Mouse (Mus musculus) urinary bladder, adult 2 months (tissue): ENCODE results near the gene Nab2. TPM values are rescaled to one million over a fixed set of nuclear protein-coding genes. Genes with fewer than 3 reads are reported as not detected.

Experiments
- DNase-seq: peaks from one replicate; pipeline ENCODE4 v3.0.0; 2022; ENCODE audit warnings: low spot score
- polyA plus RNA-seq: library from polyadenylated mRNA; depleted of rRNA; stranded (reverse); fragments of >200 nt; gene quantifications from 2 replicates; pipeline ENCODE4 v1.2.3, GENCODE M21; 2012; rRNA removed

The Nab2 gene
- polyA plus RNA-seq, 1 experiment = 27.5 TPM

GRCm38 (mm10) chr10:127615034-127615374 is 53.4 kb downstream of the Nab2 start:
- DNase-seq = no peak

- DNase-seq = no peak
Observed at GRCm38 (mm10) chr10:127614236-127615033, 53.9 kb downstream of the Nab2 start.

- no peak for DNase-seq
Observed at GRCm38 (mm10) chr10:127612079-127612775, 56.1 kb downstream of the Nab2 start.

Other genes with a start within 250 kb of the Nab2 start
- 2.3 and 4.3 TPM in 2 replicates for gene Stac3, start 166.9 kb downstream of the Nab2 start, polyA plus RNA-seq
- gene Ndufa4l2, start 153.6 kb downstream of the Nab2 start, polyA plus RNA-seq = 21.2 and 32.1 TPM in 2 replicates
- gene Shmt2, start 146.1 kb downstream of the Nab2 start, polyA plus RNA-seq = 58.7 and 63.9 TPM in 2 replicates
- gene Nxph4, start 134.0 kb downstream of the Nab2 start, polyA plus RNA-seq = 0.04 and 0.07 TPM in 2 replicates
- 242 and 366 TPM in 2 replicates for gene Lrp1, start 47.4 kb downstream of the Nab2 start, polyA plus RNA-seq
- 78.1 and 88.7 TPM in 2 replicates for gene Stat6, start 25.6 kb downstream of the Nab2 start, polyA plus RNA-seq
- 8.3 and 9.1 TPM in 2 replicates for gene Nemp1, start 1.7 kb downstream of the Nab2 start, polyA plus RNA-seq
- 0.22 and 0.39 TPM in 2 replicates for gene Myo1a, start 36.6 kb upstream of the Nab2 start, polyA plus RNA-seq
- gene Tac2, start 55.9 kb upstream of the Nab2 start, polyA plus RNA-seq = not detected in 2 replicates
- gene Zbtb39, start 71.0 kb upstream of the Nab2 start, polyA plus RNA-seq = 6.1 and 7.6 TPM in 2 replicates
- gene Gpr182, start 83.2 kb upstream of the Nab2 start, polyA plus RNA-seq = 1.2 and 1.8 TPM in 2 replicates
- gene Rdh1, start 91.2 kb upstream of the Nab2 start, polyA plus RNA-seq = 0.03 and 0.09 TPM in 2 replicates
- 0.11 TPM in 1 of 2 replicates, not detected in the other for gene Rdh16f1, start 91.2 kb upstream of the Nab2 start, polyA plus RNA-seq
- 0.29 and 0.46 TPM in 2 replicates for gene Rdh9, start 107.8 kb upstream of the Nab2 start, polyA plus RNA-seq
- gene Rdh16, start 132.6 kb upstream of the Nab2 start, polyA plus RNA-seq = not detected in 2 replicates
- not detected in 2 replicates for gene Rdh19, start 181.4 kb upstream of the Nab2 start, polyA plus RNA-seq
- not detected in 2 replicates for gene Rdh16f2, start 197.9 kb upstream of the Nab2 start, polyA plus RNA-seq
- gene Rdh7, start 220.2 kb upstream of the Nab2 start, polyA plus RNA-seq = 0.10 TPM in 1 of 2 replicates, not detected in the other
- 0.07 and 0.24 TPM in 2 replicates for gene Sdr9c7, start 229.9 kb upstream of the Nab2 start, polyA plus RNA-seq